Mouse (Mus musculus) layer of hippocampus, adult 2 months (tissue): ENCODE measurements at regions not wholly inside any gene's neighbourhood (a gene's known extent, or its start where the extent isn't known, plus 50 kb on each side); places are given as distances from the start of the nearest gene placed in this dataset.

ENCODE experiments used
- DNase-seq, 2 experiments: peaks; one replicate each; pipeline ENCODE4 v3.0.0; 2022; ENCODE audit warnings: low spot score in 2 of 2
- H3K27ac ChIP-seq: fragments of 200-600 bp; 2 replicates; pipeline ENCODE4 v1.8.1; 2022
- H3K4me3 ChIP-seq: fragments of 200-600 bp; 2 replicates; pipeline ENCODE4 v1.8.1; 2022; ENCODE audit warnings: mild to moderate bottlenecking
- CTCF ChIP-seq: fragments of 200-600 bp; conservative IDR thresholded peaks from 2 replicates; pipeline ENCODE4 v1.8.1; 2022; ENCODE audit warnings: antibody characterized with exemption, mild to moderate bottlenecking, moderate library complexity

DNA sequence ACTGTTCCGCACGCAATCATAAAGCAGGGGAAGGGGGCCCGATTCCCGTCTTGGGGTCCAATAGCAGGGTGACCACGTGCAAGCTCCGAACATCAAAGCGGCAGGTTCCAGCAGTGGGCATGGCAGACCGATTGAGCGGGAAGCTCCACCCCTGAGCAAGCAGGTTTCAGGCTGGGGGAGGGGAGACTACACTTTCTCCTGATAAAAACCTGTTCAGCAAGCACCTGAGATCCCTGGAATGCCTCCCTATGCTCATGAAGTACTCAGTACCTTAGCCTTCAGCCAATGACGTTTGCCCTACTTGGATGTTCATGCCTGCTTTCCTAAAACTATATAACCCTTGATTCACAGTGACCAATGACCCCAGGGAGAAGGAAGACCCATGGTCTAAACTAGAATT, 83.7 kb upstream of the Rorb start:
- H3K4me3 ChIP-seq: no peak overlapping the region
- no peak for TF ChIP-seq CTCF
- no peak overlapping the region for H3K27ac ChIP-seq
- no peak for DNase-seq

DNA sequence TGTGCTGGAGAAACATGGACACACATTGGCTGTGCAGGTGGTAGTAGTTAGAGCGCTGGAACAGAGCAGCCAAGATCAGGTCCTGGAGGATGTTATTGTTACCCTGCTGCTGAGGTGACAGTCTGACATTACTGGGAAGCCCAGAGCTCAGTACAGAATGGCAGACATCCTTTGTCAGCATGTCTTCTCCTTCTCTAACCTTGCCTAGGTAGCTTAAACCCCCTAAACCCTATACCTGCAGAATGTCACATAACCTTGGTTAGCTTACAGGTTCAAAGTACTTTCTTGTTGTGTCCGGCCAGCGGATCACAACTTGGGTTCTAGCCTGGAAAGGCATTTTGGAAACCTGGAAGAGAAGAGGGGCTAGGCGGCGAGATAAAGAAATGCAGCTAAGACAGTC, 83.3 kb upstream of the Rorb start:
- no peak for DNase-seq
- H3K4me3 ChIP-seq: no peak overlapping the region
- H3K27ac ChIP-seq: no peak overlapping the region
- TF ChIP-seq CTCF: no peak

DNA sequence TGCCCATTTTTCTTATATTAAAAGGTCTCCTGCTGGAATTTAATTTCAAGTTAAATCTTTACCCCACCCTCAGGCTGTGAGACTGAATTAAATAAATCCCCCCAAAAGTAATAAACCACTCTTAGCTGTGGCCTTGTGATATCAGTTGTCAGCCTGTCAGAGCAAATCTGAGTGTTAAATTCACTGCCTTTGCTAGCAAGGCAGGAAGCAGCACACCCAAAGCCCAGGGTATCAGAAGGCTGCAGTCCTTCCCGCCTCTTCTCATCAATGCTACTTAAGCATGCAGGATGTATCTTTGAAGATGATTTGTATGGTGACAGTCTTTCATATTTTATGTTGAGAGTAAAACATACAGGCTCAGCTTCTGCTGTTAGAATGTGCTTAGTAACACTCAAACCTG, 61.8 kb upstream of the Rorb start:
- Histone ChIP-seq H3K27ac (no peak overlapping the region), H3K4me3 (no peak overlapping the region)
- no peak for DNase-seq
- TF ChIP-seq CTCF: no peak

DNA sequence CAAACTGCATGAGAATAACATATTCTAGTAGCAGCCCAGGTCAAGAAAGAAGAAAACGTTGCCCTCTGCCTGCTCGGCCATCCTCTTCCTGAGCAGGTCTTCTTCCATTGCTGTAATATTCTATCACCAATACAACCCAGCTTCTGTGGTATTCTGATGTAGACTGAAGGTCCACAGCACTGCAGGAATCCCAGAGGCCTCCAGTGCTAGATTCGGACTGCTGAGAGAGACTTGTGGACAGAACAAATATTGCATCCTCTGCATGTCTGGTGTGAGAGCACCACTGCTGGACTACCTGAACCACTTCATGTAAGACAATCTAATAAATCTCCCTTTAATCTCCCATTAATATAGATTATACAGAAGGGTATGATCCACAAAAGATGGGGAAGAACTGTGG, 59.8 kb upstream of the Rorb start:
- Histone ChIP-seq H3K27ac (no peak overlapping the region), H3K4me3 (no peak overlapping the region)
- TF ChIP-seq CTCF: no peak
- DNase-seq: no peak
